Comparison of ENCODE assay signal across 20 mouse cellular contexts in the genomic region with DNA sequence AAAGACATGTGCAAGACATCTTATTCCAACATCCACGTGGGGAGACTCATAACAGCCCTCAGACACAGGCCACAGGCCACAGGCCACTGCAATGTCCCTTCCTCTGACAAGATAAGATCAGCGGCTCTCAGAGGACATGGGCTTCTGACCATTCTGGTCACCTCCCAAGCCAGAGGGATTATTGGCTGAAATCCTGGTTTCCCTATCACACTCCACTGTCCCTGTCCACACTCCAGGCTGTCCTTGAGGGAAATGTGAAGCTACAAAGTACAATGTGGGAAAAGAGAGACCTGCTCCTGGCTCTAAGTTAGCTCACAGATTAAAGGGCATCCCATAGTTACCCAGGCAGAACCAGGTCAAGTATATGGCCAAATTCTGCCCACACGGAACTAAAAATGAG.
DNase-seq lines count a peak whose midpoint lies in the region; ATAC-seq and TF ChIP-seq lines count a peak whose summit lies in the region.
"Had no signal": no experiment of that assay in that cellular context is flagged by ENCODE, and none has a peak within 500 bp of the region (broad histone marks: within the 10 kb centered on the region; RNA-seq: fewer than 3 reads in every experiment).

No protein-coding gene starts in this region.

- TF ChIP-seq CTCF in heart, adult 2 months (IDR thresholded peaks at IDR 0.05): no peak
- TF ChIP-seq CTCF in liver, adult 2 months (IDR thresholded peaks at IDR 0.05; ENCODE audit: low read depth, low read length): no peak

- peak; percentile 61 for TF ChIP-seq EP300 in heart, adult 2 months (IDR thresholded peaks at IDR 0.05; ENCODE audit: insufficient read depth, low read depth, low read length)

- DNase-seq in heart, adult 2 months: peak; percentile 38 to 60
- peak; percentile 41 for DNase-seq in liver, adult 2 months (ENCODE audit: extremely low read depth, low read depth, low spot score)
- no peak for DNase-seq in liver, embryonic 11.5 days (ENCODE audit: low spot score)
- peak; percentile 49 to 58 for DNase-seq in heart, adult 9 months (ENCODE audit: low spot score in 2 of 2)
- peak; percentile 35 to 50 for DNase-seq in kidney, postnatal 36 days
- no peak for DNase-seq in right cerebral cortex, adult 2 months (ENCODE audit: low spot score in 2 of 2)
- DNase-seq in layer of hippocampus, adult 11-12 months (ENCODE audit: low spot score): no peak
- DNase-seq: adrenal gland, postnatal 25 days; gastrocnemius, postnatal 14 days; liver, postnatal 0 days; lung, postnatal 14 days; retina, postnatal 1 day had no signal

- no peak overlapping the region for H3K27ac ChIP-seq in heart, adult 2 months
- H3K27ac ChIP-seq in heart, embryonic 11.5 days (ENCODE audit: low read depth, low read length): no peak overlapping the region
- no peak overlapping the region for H3K27ac ChIP-seq in liver, adult 2 months (replicated peaks; ENCODE audit: insufficient read depth, low read depth, low read length)
- H3K27ac ChIP-seq in liver, embryonic 11.5 days (ENCODE audit: low read depth, low read length): no peak overlapping the region
- H3K27ac ChIP-seq: heart, embryonic 15.5 days; hindbrain, postnatal 0 days; kidney, postnatal 0 days; midbrain, embryonic 15.5 days had no signal

- TF ChIP-seq POLR2A in heart, adult 2 months (IDR thresholded peaks at IDR 0.05; ENCODE audit: insufficient read depth, low read depth, low read length): no peak
- no peak for TF ChIP-seq POLR2A in liver, adult 2 months (IDR thresholded peaks at IDR 0.05; ENCODE audit: extremely low read depth, insufficient read depth, low read length)

- peaks cover 3% of the 10 kb centered on the region; the same call in 1 of the 2 replicates for H3K4me1 ChIP-seq in heart, adult 2 months (ENCODE audit: control insufficient read depth, insufficient read depth, low read length)
- H3K4me1 ChIP-seq in heart, embryonic 11.5 days (ENCODE audit: control insufficient read depth, insufficient read depth, low read length): no peaks in the 10 kb centered on the region
- no peaks in the 10 kb centered on the region for H3K4me1 ChIP-seq in liver, adult 2 months (ENCODE audit: control insufficient read depth, insufficient read depth, low read length)
- H3K4me1 ChIP-seq in liver, embryonic 11.5 days (replicated peaks; ENCODE audit: control insufficient read depth, insufficient read depth, low read length): no peaks in the 10 kb centered on the region
- H3K4me1 ChIP-seq: megakaryocyte, embryonic 14.5 days; midbrain, embryonic 15.5 days had no signal

- no peaks in the 10 kb centered on the region for H3K79me2 ChIP-seq in heart, adult 2 months (replicated peaks; ENCODE audit: control insufficient read depth, insufficient read depth, low read length)
- H3K79me2 ChIP-seq in liver, adult 2 months (ENCODE audit: control insufficient read depth, insufficient read depth, low read length): no peaks in the 10 kb centered on the region

- 33% methylated on average over 3 of the region's 3 CpGs for WGBS in heart, adult 2 months
- 40% methylated on average over 3 of the region's 3 CpGs for WGBS in heart, embryonic 11.5 days (ENCODE audit: insufficient replicate concordance)
- 59% methylated on average over 3 of the region's 3 CpGs for WGBS in liver, adult 2 months
- WGBS in liver, embryonic 11.5 days: 53% methylated on average over 3 of the region's 3 CpGs

- H3K4me3 ChIP-seq in heart, adult 2 months: no peak overlapping the region
- H3K4me3 ChIP-seq in heart, embryonic 11.5 days (ENCODE audit: low read depth, low read length): no peak overlapping the region
- no peak overlapping the region for H3K4me3 ChIP-seq in liver, adult 2 months (ENCODE audit: insufficient read depth, low read depth, low read length)
- no peak overlapping the region for H3K4me3 ChIP-seq in liver, embryonic 11.5 days (ENCODE audit: low read depth, low read length)
- H3K4me3 ChIP-seq: heart, embryonic 15.5 days; megakaryocyte, embryonic 14.5 days; midbrain, embryonic 15.5 days had no signal

- H3K36me3 ChIP-seq in heart, adult 2 months (ENCODE audit: control insufficient read depth, insufficient read depth, low read length): no peaks in the 10 kb centered on the region
- H3K36me3 ChIP-seq in heart, embryonic 11.5 days (ENCODE audit: control insufficient read depth, insufficient read depth, low read length): no peaks in the 10 kb centered on the region
- no peaks in the 10 kb centered on the region for H3K36me3 ChIP-seq in liver, adult 2 months (ENCODE audit: control insufficient read depth, insufficient read depth, low read length)
- H3K36me3 ChIP-seq in liver, embryonic 11.5 days (ENCODE audit: control insufficient read depth, insufficient read depth, low read length): no peaks in the 10 kb centered on the region
- H3K36me3 ChIP-seq: heart, embryonic 15.5 days; midbrain, embryonic 15.5 days had no signal

- no peak overlapping the region for H3K9ac ChIP-seq in heart, adult 2 months (ENCODE audit: low read depth, low read length)
- no peak overlapping the region for H3K9ac ChIP-seq in heart, embryonic 11.5 days (ENCODE audit: low read depth, low read length)
- no peak overlapping the region for H3K9ac ChIP-seq in liver, adult 2 months (ENCODE audit: low read depth, low read length)
- no peak overlapping the region for H3K9ac ChIP-seq in liver, embryonic 11.5 days (ENCODE audit: low read depth, low read length)
- H3K9ac ChIP-seq: heart, embryonic 15.5 days; liver, postnatal 0 days; midbrain, embryonic 15.5 days had no signal

- ATAC-seq in heart, embryonic 11.5 days (replicated peaks; ENCODE audit: insufficient number of reproducible peaks, low FRiP score, low TSS enrichment): no peak
- ATAC-seq in liver, embryonic 11.5 days (replicated peaks; ENCODE audit: low FRiP score): no peak
- ATAC-seq: activated CD4-positive, CD25-positive, alpha-beta regulatory T cell, adult 4 months; hindbrain, postnatal 0 days; liver, postnatal 0 days; midbrain, embryonic 15.5 days; Patski had no signal

- H3K27me3 ChIP-seq in heart, adult 2 months (ENCODE audit: control insufficient read depth, insufficient read depth, low read length): no peaks in the 10 kb centered on the region
- H3K27me3 ChIP-seq in heart, embryonic 11.5 days (ENCODE audit: control insufficient read depth, insufficient read depth, low read length): no peaks in the 10 kb centered on the region
- H3K27me3 ChIP-seq in liver, adult 2 months (ENCODE audit: control insufficient read depth, insufficient read depth, low read length): no peaks in the 10 kb centered on the region
- no peaks in the 10 kb centered on the region for H3K27me3 ChIP-seq in liver, embryonic 11.5 days (replicated peaks; ENCODE audit: control insufficient read depth, insufficient read depth, low read length)
- H3K27me3 ChIP-seq: heart, embryonic 15.5 days; midbrain, embryonic 15.5 days had no signal

- no peaks in the 10 kb centered on the region for H3K9me3 ChIP-seq in heart, embryonic 11.5 days (replicated peaks; ENCODE audit: control insufficient read depth, low read length)
- no peaks in the 10 kb centered on the region for H3K9me3 ChIP-seq in liver, embryonic 11.5 days (ENCODE audit: control insufficient read depth, low read length)
- H3K9me3 ChIP-seq: heart, embryonic 15.5 days; midbrain, embryonic 15.5 days had no signal

- no peak overlapping the region for H3K4me2 ChIP-seq in heart, embryonic 11.5 days
- no peak overlapping the region for H3K4me2 ChIP-seq in liver, embryonic 11.5 days
- H3K4me2 ChIP-seq: heart, embryonic 15.5 days; midbrain, embryonic 15.5 days had no signal

- intact Hi-C loops in heart, adult 2 months (cut with DNase I): loop anchor here (5.0 kb wide), 1 partner anchor 100 kb away; no protein-coding TSS in a partner anchor

Comparison
In these comparisons a context has a peak if more than half of its experiments do, and no peak if none do; other contexts are left out.
1. DNase-seq: peak in heart, adult 2 months (2 of 2), liver, adult 2 months (single experiment), heart, adult 9 months (2 of 2) and kidney, postnatal 36 days (2 of 2); none in liver, embryonic 11.5 days (single experiment), right cerebral cortex, adult 2 months (0 of 2) and layer of hippocampus, adult 11-12 months (single experiment).